Mouse (Mus musculus): ENCODE measurements around the gene Gm1527. TPM values are rescaled to one million over a fixed set of nuclear protein-coding genes. Genes with fewer than 3 reads are reported as not detected.
"Not testable (repeated sequence)": the region's sequence is repeated elsewhere in the genome, so short reads cannot be mapped to it uniquely, and the experiment has no call there.

Gene Gm1527
- not detected in 2 replicates for polyA plus RNA-seq (2015; fragmentation: Nextera tagmentation; extraction: Ambion mirVana)

- H3K36me3 ChIP-seq (ENCODE audit: control insufficient read depth, insufficient read depth): no peaks in the 10 kb centered on the region
- no peak within 1 kb of the TSS for H3K4me2 ChIP-seq (ENCODE audit: low read depth, low read length)
- ATAC-seq (replicated peaks; ENCODE audit: extremely low read depth, insufficient read depth, low FRiP score): no peak
- no peak within 1 kb of the TSS for H3K27ac ChIP-seq (ENCODE audit: low read length)
- no peaks in the 10 kb centered on the region for H3K9me3 ChIP-seq (replicated peaks; ENCODE audit: control insufficient read depth, low read length)
- H3K4me1 ChIP-seq (ENCODE audit: control insufficient read depth, insufficient read depth, low read length): no peaks in the 10 kb centered on the region
- WGBS: 48% methylated on average over 1 of the region's 1 CpGs
- H3K27me3 ChIP-seq (ENCODE audit: control insufficient read depth, insufficient read depth, low read length): no peaks in the 10 kb centered on the region
- H3K4me3 ChIP-seq (ENCODE audit: low read length): no peak within 1 kb of the TSS
- H3K9ac ChIP-seq (ENCODE audit: low read length): no peak within 1 kb of the TSS
Measured at GRCm38 (mm10) chr3:28892317-28892716, at the start of gene Gm1527. Gene Gm1527, plus strand, starts transcription at chr3:28892617.

DNA sequence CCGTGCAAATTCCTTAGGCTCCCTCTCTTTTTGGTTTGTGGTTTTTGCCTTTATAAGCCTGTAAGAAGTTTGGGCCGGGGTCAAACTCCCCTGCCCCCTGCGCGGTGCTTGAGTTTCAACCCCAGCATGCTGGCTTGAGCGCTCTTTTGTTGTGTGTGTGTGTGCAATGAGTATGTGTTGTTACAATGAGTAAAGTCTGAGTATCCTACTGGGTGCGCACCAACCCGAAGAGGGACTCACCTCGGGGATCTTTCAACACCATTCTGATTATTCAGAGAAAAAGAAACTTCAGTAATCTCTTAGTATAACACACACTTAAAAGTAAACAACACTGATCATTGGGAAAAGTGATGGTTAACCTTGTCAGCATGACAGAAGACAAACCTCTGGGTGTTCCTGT, 49.2 kb upstream of the Gm1527 start:
- 71% methylated on average over 8 of the region's 8 CpGs for WGBS
- H3K4me1 ChIP-seq (ENCODE audit: control insufficient read depth, insufficient read depth, low read length): no peaks in the 10 kb centered on the region

GRCm38 (mm10) chr3:28847115-28847514, 45.3 kb upstream of the Gm1527 start:
- Histone ChIP-seq H3K4me2 (ENCODE audit: low read depth, low read length) (no peak overlapping the region), H3K36me3 (ENCODE audit: control insufficient read depth, insufficient read depth) (no peaks in the 10 kb centered on the region), H3K4me3 (ENCODE audit: low read length) (no peak overlapping the region), H3K27ac (ENCODE audit: low read length) (no peak overlapping the region), H3K27me3 (ENCODE audit: control insufficient read depth, insufficient read depth, low read length) (no peaks in the 10 kb centered on the region), H3K4me1 (ENCODE audit: control insufficient read depth, insufficient read depth, low read length) (no peaks in the 10 kb centered on the region), H3K9me3 (replicated peaks; ENCODE audit: control insufficient read depth, low read length) (no peaks in the 10 kb centered on the region), H3K9ac (ENCODE audit: low read length) (no peak overlapping the region)
- ATAC-seq (replicated peaks; ENCODE audit: extremely low read depth, insufficient read depth, low FRiP score): no peak

More for the DNA sequence above, 49.2 kb upstream of the Gm1527 start:
- Histone ChIP-seq H3K9me3 (replicated peaks; ENCODE audit: control insufficient read depth, low read length) (no peaks in the 10 kb centered on the region), H3K27ac (ENCODE audit: low read length) (no peak overlapping the region), H3K36me3 (ENCODE audit: control insufficient read depth, insufficient read depth) (no peaks in the 10 kb centered on the region), H3K9ac (ENCODE audit: low read length) (no peak overlapping the region), H3K4me3 (ENCODE audit: low read length) (no peak overlapping the region), H3K27me3 (ENCODE audit: control insufficient read depth, insufficient read depth, low read length) (no peaks in the 10 kb centered on the region), H3K4me2 (ENCODE audit: low read depth, low read length) (no peak overlapping the region)
- ATAC-seq (replicated peaks; ENCODE audit: extremely low read depth, insufficient read depth, low FRiP score): no peak

DNA sequence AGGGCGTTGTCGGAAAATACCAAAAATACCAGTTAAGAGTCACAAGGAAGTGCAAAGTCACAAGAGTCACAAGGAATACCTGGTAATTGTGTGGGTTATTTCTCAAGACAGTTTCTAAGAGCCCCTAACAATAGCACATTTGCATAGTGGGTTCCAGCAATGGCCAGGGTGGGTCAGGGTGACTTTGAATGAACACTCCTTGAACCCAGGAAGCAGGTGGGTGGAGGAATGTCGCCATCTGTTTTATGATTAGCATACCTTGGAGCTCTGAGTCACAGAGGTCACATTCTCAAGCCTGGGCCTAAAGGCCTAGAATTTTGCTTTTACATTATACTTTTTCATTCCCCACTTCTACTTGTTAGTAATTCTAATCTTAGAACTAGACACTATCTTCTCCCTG, 40.2 kb upstream of the Gm1527 start:
- not testable (repeated sequence) for H3K4me3 ChIP-seq (ENCODE audit: low read length); H3K36me3 ChIP-seq (ENCODE audit: control insufficient read depth, insufficient read depth); H3K9ac ChIP-seq (ENCODE audit: low read length); H3K4me2 ChIP-seq (ENCODE audit: low read depth, low read length); H3K27ac ChIP-seq (ENCODE audit: low read length); ATAC-seq (replicated peaks; ENCODE audit: extremely low read depth, insufficient read depth, low FRiP score); H3K27me3 ChIP-seq (ENCODE audit: control insufficient read depth, insufficient read depth, low read length); H3K9me3 ChIP-seq (replicated peaks; ENCODE audit: control insufficient read depth, low read length); H3K4me1 ChIP-seq (ENCODE audit: control insufficient read depth, insufficient read depth, low read length)
- WGBS: 78% methylated on average over 3 of the region's 3 CpGs

DNA sequence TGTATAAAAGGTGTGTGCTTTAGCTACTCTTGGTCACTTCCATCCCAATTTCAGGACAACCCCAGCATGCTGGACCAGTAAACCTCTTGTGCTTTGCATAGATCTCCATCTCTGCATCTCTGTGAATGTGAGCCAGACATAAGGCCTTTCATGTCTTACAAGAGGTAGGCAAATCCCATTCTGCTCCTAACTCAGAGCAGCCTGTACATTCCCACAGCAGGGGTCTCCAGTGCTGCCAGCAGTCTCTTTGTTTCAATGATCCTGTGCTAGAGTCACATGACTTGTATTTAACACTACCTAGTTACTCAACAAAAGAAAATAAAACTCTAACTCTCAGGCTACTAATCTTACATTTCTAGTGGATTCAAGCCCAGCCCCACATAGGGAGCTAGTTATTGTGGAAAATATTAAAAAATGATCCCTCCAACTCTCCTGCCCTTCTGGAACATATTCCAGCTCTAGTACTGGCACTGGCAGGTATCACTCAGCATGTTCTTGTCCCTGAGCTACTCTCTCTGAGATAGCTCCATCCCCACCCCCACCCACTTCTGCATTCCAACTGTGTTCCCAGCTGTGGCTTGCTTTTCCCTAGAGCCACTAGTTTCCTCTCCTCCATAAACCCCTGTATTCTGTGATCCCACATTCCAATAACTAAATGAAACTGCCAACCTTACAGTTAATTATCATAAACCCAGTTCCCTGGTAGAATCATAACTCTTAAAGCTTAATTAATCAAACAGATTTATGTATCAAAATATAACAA, 32.6 kb upstream of the Gm1527 start:
- not testable (repeated sequence) for H3K36me3 ChIP-seq (ENCODE audit: control insufficient read depth, insufficient read depth); H3K4me3 ChIP-seq (ENCODE audit: low read length); H3K27me3 ChIP-seq (ENCODE audit: control insufficient read depth, insufficient read depth, low read length); H3K4me1 ChIP-seq (ENCODE audit: control insufficient read depth, insufficient read depth, low read length); H3K27ac ChIP-seq (ENCODE audit: low read length); H3K9me3 ChIP-seq (replicated peaks; ENCODE audit: control insufficient read depth, low read length); ATAC-seq (replicated peaks; ENCODE audit: extremely low read depth, insufficient read depth, low FRiP score); H3K4me2 ChIP-seq (ENCODE audit: low read depth, low read length); H3K9ac ChIP-seq (ENCODE audit: low read length)

DNA sequence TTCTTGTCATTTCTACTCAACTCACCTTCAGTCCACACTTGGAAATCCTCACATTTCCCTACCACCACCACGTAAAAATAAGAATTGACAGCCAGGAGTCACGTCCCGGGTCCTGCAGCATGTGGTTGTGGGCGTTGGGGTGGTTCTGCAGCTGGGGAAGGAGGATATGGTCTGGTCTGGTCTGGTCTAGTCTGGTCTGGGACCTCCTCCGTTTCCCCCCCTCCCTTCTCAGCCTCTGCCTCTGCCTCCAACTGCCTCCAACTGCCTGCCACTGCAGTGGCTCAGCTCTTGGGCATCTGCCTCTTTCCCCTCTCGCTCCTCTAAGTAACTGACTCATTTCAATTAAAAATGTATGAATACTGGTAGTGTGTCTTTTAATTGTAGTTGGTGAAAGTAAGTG, 4.5 kb downstream of the Gm1527 start:
- not testable (repeated sequence) for H3K27ac ChIP-seq (ENCODE audit: low read length); H3K4me1 ChIP-seq (ENCODE audit: control insufficient read depth, insufficient read depth, low read length); H3K27me3 ChIP-seq (ENCODE audit: control insufficient read depth, insufficient read depth, low read length); ATAC-seq (replicated peaks; ENCODE audit: extremely low read depth, insufficient read depth, low FRiP score); H3K9me3 ChIP-seq (replicated peaks; ENCODE audit: control insufficient read depth, low read length); H3K4me3 ChIP-seq (ENCODE audit: low read length); H3K9ac ChIP-seq (ENCODE audit: low read length); H3K4me2 ChIP-seq (ENCODE audit: low read depth, low read length); H3K36me3 ChIP-seq (ENCODE audit: control insufficient read depth, insufficient read depth)
- WGBS: 58% methylated on average over 6 of the region's 6 CpGs

DNA sequence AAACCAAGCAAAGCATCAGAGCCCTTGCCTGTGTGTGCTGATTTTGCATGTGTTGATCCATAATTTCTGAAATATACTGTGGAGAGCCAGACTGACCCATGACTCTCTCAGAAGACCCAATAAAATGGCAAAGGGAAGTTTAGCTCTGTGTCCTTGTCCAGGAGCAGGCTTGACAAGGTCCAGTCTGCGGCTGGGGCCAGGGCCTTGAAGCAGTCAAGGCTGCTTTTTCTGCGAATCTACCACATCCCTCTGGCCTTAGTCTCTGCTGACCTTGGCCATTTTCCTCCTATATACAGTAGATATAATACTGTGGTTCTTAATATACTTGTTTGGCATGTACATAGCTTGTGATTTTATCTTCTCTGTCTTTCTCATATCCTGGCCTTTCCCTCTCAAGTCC, 73.5 kb downstream of the Gm1527 start:
- no peaks in the 10 kb centered on the region for H3K36me3 ChIP-seq (ENCODE audit: control insufficient read depth, insufficient read depth)
- no peak overlapping the region for H3K9ac ChIP-seq (ENCODE audit: low read length)
- H3K4me1 ChIP-seq (ENCODE audit: control insufficient read depth, insufficient read depth, low read length): no peaks in the 10 kb centered on the region
- no peak overlapping the region for H3K27ac ChIP-seq (ENCODE audit: low read length)
- H3K4me3 ChIP-seq (ENCODE audit: low read length): no peak overlapping the region
- no peaks in the 10 kb centered on the region for H3K27me3 ChIP-seq (ENCODE audit: control insufficient read depth, insufficient read depth, low read length)
- ATAC-seq (replicated peaks; ENCODE audit: extremely low read depth, insufficient read depth, low FRiP score): no peak
- H3K4me2 ChIP-seq (ENCODE audit: low read depth, low read length): no peak overlapping the region
- 86% methylated on average over 2 of the region's 2 CpGs for WGBS
- no peaks in the 10 kb centered on the region for H3K9me3 ChIP-seq (replicated peaks; ENCODE audit: control insufficient read depth, low read length)

- no peaks in the 10 kb centered on the region for H3K9me3 ChIP-seq (replicated peaks; ENCODE audit: control insufficient read depth, low read length)
- no peak for ATAC-seq (replicated peaks; ENCODE audit: extremely low read depth, insufficient read depth, low FRiP score)
- H3K9ac ChIP-seq (ENCODE audit: low read length): no peak overlapping the region
- H3K4me1 ChIP-seq (ENCODE audit: control insufficient read depth, insufficient read depth, low read length): no peaks in the 10 kb centered on the region
- H3K27me3 ChIP-seq (ENCODE audit: control insufficient read depth, insufficient read depth, low read length): no peaks in the 10 kb centered on the region
- H3K27ac ChIP-seq (ENCODE audit: low read length): no peak overlapping the region
- 0% methylated on average over 4 of the region's 4 CpGs for WGBS
- no peak overlapping the region for H3K4me3 ChIP-seq (ENCODE audit: low read length)
- H3K36me3 ChIP-seq (ENCODE audit: control insufficient read depth, insufficient read depth): no peaks in the 10 kb centered on the region
- no peak overlapping the region for H3K4me2 ChIP-seq (ENCODE audit: low read depth, low read length)
Measured at GRCm38 (mm10) chr3:28968851-28969250, 76.4 kb downstream of the Gm1527 start.

All from heart, embryonic 16.5 days (tissue).